Mouse (Mus musculus) thymus, adult 2 months (tissue): ENCODE results near the gene Mxd3.

Experiments used
- CTCF ChIP-seq: fragments of 200-500 bp; IDR thresholded peaks from 2 replicates; pipeline ENCODE4 v1.5.1; 2012; ENCODE audit warnings: mild to moderate bottlenecking, control low read depth, low read length, moderate library complexity, borderline replicate concordance; ENCODE audit not compliant: control insufficient read depth, poor library complexity, insufficient read depth; ENCODE audit errors: extremely low read depth
- POLR2A ChIP-seq: fragments of 200-500 bp; IDR thresholded peaks from 2 replicates; pipeline ENCODE4 v1.6.1; 2012; ENCODE audit warnings: mild to moderate bottlenecking, low read length, control low read depth, moderate library complexity; ENCODE audit not compliant: control insufficient read depth, poor library complexity, insufficient read depth; ENCODE audit errors: extremely low read depth

GRCm38 (mm10) chr13:55371740-55372139, 42.1 kb upstream of the Mxd3 start:
- TF ChIP-seq CTCF (no peak), POLR2A (no peak)
